Mouse (Mus musculus) midbrain, embryonic 11.5 days (tissue): ENCODE measurements around the gene Rab27a. TPM values are rescaled to one million over a fixed set of nuclear protein-coding genes. Genes with fewer than 3 reads are reported as not detected.

ENCODE experiments used
- ATAC-seq: fragments of 200-750 bp; cut with Nextera tagmentation; 2 replicates; pipeline ENCODE4 v1.8.0; 2017; ENCODE audit warnings: moderate TSS enrichment, moderate library complexity; ENCODE audit not compliant: low FRiP score
- DNase-seq: peaks from one replicate; pipeline ENCODE4 v3.0.0; 2015; ENCODE audit warnings: low spot score; ENCODE audit errors: missing footprints
- H3K27ac ChIP-seq: fragments of 300-500 bp; sonication (generic); 2 replicates; pipeline ENCODE4 v1.5.1; 2014; ENCODE audit warnings: low read depth, low read length
- H3K27me3 ChIP-seq: fragments of 300-500 bp; sonication (generic); 2 replicates; pipeline ENCODE4 v1.6.1; 2014; ENCODE audit warnings: mild to moderate bottlenecking, low read length, moderate library complexity, mixed read lengths; ENCODE audit not compliant: control insufficient read depth, insufficient read depth
- H3K36me3 ChIP-seq: fragments of 300-500 bp; sonication (generic); 2 replicates; pipeline ENCODE4 v1.6.1; 2014; ENCODE audit warnings: mild to moderate bottlenecking, low read length, moderate library complexity, mixed read lengths; ENCODE audit not compliant: control insufficient read depth, insufficient read depth
- H3K4me1 ChIP-seq: fragments of 300-500 bp; sonication (generic); 2 replicates; pipeline ENCODE4 v1.6.1; 2014; ENCODE audit warnings: low read length; ENCODE audit not compliant: control insufficient read depth, insufficient read depth
- H3K4me2 ChIP-seq: fragments of 300-500 bp; sonication (generic); 2 replicates; pipeline ENCODE4 v1.6.1; 2014; ENCODE audit warnings: mild to moderate bottlenecking, moderate library complexity
- H3K4me3 ChIP-seq: fragments of 300-500 bp; sonication (generic); 2 replicates; pipeline ENCODE4 v1.5.1; 2014; ENCODE audit warnings: low read depth, low read length
- H3K9ac ChIP-seq: fragments of 300-500 bp; sonication (generic); 2 replicates; pipeline ENCODE4 v1.6.1; 2014; ENCODE audit warnings: low read length
- H3K9me3 ChIP-seq: fragments of 300-500 bp; sonication (generic); 2 replicates; pipeline ENCODE4 v1.6.1; 2016; ENCODE audit warnings: low read length; ENCODE audit not compliant: control insufficient read depth
- WGBS: fragments of 180-500 bp; shearing (Covaris S2); extraction: QIAGEN DNeasy Blood & Tissue Kit; methylation state at CpG from one replicate; pipeline ENCODE4 v1.1.7; 2014; 5-methylcytosine and 5-hydroxymethylcytosine counted together
- polyA plus RNA-seq: library from polyadenylated mRNA; unstranded; fragments of >200 nt; fragmentation: Nextera tagmentation; extraction: Ambion mirVana; gene quantifications from 2 replicates; pipeline ENCODE4 v1.2.1, GENCODE M21; 2014

Rab27a gene
- 0.52 and 0.55 TPM in 2 replicates for polyA plus RNA-seq

DNA sequence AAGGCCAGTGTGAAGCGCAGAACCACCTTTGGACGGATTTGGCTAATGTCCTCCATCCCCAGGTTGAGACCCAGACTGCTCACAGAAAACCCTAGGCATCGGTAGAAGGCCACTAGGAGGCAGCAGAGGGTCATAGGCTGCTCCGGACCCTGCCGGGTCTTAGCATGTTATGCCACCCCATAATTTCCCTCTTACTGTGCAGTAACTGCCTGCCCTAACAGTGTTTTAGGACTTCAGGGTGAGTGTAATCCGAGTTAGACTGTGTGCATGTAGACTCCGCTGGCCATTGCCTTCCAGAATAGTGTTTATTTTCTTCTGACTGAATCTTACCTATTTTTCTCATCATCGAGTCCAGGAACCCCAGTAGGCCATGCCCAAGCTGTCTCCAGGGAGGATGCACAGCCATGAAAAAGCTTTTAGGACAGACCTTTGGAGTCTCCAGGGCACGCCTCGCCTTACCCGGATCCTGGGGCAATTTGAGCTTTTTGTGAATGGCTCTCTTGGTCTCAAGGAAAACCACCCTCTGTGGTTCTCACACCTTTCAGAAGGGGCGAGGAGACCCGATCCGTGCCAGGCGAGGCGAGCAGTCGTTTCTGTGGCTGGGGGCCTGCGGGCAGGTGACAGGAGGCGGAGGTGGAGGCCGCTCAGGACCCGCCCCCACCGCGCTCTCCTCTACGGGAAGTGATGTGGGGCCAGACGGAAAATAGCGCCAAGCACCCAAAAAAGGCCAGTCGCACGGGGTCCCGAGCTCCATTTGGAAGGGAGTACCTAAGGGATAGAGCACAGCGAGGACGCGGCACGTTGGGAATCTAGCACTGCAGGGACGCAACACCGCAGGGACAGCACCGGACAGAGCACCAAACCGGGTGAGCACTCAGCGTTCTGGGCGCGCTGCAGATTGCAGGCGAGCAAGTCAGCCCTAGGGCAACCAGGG, at the start of gene Rab27a:
Gene Rab27a, plus strand, starts transcription at position 709 of the 934 bp plus-strand sequence.
- Histone ChIP-seq H3K4me2 (peak within 1 kb of the TSS; percentile 76), H3K9me3 (no peaks in the 10 kb centered on the region), H3K4me1 (peaks cover 15% of the 10 kb centered on the region), H3K4me3 (peak within 1 kb of the TSS; percentile 33), H3K36me3 (no peaks in the 10 kb centered on the region), H3K27ac (no peak within 1 kb of the TSS), H3K9ac (peak within 1 kb of the TSS; percentile 61), H3K27me3 (peaks cover 3% of the 10 kb centered on the region)
- ATAC-seq (peak; percentile 43; the same call in 1 of the 2 replicates), DNase-seq (peak; percentile 96)
- 1% methylated on average over 41 of the region's 41 CpGs for WGBS

DNA sequence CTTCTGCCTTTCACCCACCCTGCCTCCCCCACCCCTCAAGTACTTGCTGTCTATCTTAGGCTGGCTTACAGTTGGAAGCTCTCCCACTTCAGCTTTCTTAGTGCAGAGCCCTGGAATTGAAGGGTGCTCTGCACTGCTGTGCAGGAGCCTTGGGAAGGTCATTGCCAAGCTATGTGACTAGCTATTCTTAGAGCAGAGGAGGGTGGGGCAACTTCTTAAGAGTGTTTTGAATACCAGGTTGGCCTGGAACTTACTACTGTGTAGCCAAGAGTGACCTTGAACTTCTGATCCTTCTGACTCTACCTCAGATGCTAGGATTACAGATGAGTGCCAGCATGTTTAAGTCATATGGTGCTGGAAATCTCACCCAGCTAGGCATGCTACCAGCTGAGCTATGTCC, 48.5 kb upstream of the Rab27a start:
- DNase-seq = no peak
- H3K27me3 ChIP-seq = no peaks in the 10 kb centered on the region

DNA sequence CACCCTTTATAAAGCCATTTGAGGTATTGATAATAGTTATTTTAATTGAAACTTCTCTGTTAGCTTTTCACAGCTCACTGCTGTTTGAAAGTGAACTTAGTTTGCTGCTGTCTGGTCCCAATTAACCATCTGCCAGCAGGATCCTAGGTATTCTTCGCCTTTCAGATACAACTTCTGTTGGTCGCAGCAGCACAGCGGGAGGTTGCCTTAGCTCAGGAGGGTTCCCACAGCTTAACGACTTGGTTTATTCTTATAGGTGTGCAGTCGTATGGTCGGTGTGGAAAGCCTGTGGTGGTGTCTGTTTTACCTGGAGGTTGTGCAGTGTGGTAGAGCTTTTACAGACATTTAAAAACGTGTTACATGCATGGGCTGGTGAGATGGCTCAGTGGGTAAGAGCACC, 47.8 kb upstream of the Rab27a start:
- Histone ChIP-seq H3K9ac (no peak overlapping the region), H3K4me1 (no peaks in the 10 kb centered on the region), H3K27ac (no peak overlapping the region), H3K4me3 (no peak overlapping the region), H3K27me3 (no peaks in the 10 kb centered on the region), H3K4me2 (no peak overlapping the region), H3K9me3 (no peaks in the 10 kb centered on the region), H3K36me3 (no peaks in the 10 kb centered on the region)
- WGBS = 64% methylated on average over 7 of the region's 7 CpGs
- ATAC-seq = no peak
- no peak for DNase-seq

More for the DNA sequence above, 48.5 kb upstream of the Rab27a start:
- H3K9me3 ChIP-seq = no peaks in the 10 kb centered on the region
- no peaks in the 10 kb centered on the region for H3K4me1 ChIP-seq
- no peaks in the 10 kb centered on the region for H3K36me3 ChIP-seq
- no peak for ATAC-seq
- no peak overlapping the region for H3K4me3 ChIP-seq
- H3K4me2 ChIP-seq = no peak overlapping the region
- H3K27ac ChIP-seq = no peak overlapping the region
- H3K9ac ChIP-seq = no peak overlapping the region

DNA sequence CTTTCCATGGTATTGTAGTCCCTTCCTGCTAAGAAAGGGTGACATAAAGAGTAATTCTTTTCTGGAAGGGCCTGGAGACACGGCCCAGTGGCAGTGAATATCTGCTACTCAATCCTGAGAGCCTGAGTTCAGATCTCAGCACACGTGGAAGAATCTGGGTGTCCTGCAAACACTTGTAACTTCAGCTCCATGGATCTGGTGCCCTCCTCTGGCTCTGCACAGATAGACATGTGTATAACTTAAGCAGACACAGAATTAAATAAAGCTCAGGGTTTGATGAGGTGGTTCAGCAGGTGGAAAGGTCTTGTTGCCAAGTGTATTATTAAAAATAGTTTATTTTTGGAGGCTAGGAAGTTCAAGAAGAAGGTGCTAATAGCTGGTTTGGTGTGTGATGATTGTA, 44.2 kb upstream of the Rab27a start:
- H3K27me3 ChIP-seq = no peaks in the 10 kb centered on the region
- H3K9me3 ChIP-seq = no peaks in the 10 kb centered on the region
- no peak overlapping the region for H3K27ac ChIP-seq
- 68% methylated on average over 2 of the region's 2 CpGs for WGBS
- ATAC-seq (no peak), DNase-seq (peak; percentile 12)
- no peaks in the 10 kb centered on the region for H3K4me1 ChIP-seq
- no peak overlapping the region for H3K4me3 ChIP-seq
- H3K9ac ChIP-seq = no peak overlapping the region
- H3K4me2 ChIP-seq = no peak overlapping the region
- no peaks in the 10 kb centered on the region for H3K36me3 ChIP-seq

DNA sequence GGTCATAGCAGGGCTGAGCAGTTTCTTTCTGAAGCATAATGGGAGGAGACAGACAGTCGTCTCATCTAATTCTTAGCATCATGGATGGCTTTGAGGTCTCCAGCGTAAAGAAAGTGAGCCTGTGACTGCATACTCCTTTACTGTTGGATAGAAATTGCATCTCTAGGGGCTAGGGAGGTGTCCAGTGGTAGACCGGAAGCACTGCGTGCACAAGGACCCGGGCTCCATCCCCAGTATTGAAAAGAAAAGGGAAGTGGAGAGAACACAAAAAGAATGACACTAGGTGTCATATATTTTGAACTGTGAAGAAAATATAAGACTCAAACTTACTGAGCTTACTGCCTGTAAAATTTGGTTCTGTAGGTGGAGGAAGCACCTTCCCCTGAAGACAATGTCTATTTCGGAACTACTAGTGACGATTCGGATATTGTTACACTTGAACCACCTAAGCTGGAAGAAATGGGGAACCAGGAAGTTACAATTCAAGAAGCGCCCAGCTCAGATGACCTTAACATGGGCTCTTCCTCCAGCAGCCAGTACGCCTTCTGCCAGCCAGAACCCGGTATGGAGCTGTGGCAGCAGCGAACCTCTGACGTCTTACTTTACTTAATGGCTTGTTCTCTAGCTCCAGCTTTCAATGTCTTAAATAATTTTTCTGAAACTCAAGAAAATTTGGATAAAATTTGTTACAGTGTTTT, 43.2 kb upstream of the Rab27a start:
- Histone ChIP-seq H3K36me3 (no peaks in the 10 kb centered on the region), H3K4me2 (no peak overlapping the region), H3K9me3 (no peaks in the 10 kb centered on the region), H3K9ac (no peak overlapping the region), H3K4me3 (no peak overlapping the region), H3K27ac (no peak overlapping the region), H3K27me3 (no peaks in the 10 kb centered on the region), H3K4me1 (no peaks in the 10 kb centered on the region)
- 90% methylated on average over 13 of the region's 13 CpGs for WGBS
- DNase-seq (peak; percentile 6), ATAC-seq (no peak)

DNA sequence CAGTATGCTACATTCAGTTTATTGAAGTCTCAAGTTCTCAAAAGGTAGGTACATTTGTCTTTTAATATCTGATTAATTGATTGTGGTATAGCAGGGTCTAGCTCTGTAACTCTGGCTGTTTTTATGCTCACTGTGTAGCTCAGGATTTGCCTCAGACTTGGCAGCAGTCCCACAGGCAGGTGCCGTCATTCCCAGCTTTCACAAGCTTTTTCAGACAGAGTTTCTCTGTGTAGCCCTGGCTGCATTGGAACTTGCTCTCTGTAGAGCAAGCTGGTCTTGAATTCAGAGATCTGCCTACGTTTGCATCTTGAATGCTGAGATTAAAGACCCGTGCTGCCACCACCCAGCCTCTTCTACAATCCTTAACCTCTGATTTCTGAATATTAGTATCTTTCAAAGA, 42.5 kb upstream of the Rab27a start:
- no peak overlapping the region for H3K4me2 ChIP-seq
- H3K27me3 ChIP-seq = no peaks in the 10 kb centered on the region
- no peak overlapping the region for H3K27ac ChIP-seq
- DNase-seq = no peak
- H3K4me3 ChIP-seq = no peak overlapping the region
- ATAC-seq = no peak
- H3K9me3 ChIP-seq = no peaks in the 10 kb centered on the region
- H3K36me3 ChIP-seq = no peaks in the 10 kb centered on the region
- 67% methylated on average over 3 of the region's 3 CpGs for WGBS
- H3K4me1 ChIP-seq = no peaks in the 10 kb centered on the region
- no peak overlapping the region for H3K9ac ChIP-seq

DNA sequence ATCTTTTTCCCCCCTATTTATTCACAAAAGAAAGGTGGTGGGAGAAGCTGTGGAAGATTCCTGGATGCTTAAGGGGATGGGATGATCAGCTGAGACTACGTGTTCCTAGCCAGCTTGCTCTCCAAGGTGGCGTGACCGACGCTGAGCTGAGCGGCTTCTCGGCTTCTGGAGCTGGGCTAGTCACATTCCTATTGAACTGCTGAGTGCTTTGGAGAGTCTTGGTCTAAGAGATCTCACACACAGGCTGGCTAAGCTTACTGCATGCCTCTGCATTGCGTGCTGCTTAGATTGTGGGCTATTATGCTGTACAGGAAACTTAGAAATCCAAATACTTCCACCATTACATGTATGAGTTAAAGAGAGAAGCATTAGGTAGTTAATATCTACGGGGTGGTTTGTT, 40.6 kb upstream of the Rab27a start:
- no peak overlapping the region for H3K9ac ChIP-seq
- WGBS = 86% methylated on average over 8 of the region's 8 CpGs
- H3K4me1 ChIP-seq = no peaks in the 10 kb centered on the region
- H3K9me3 ChIP-seq = no peaks in the 10 kb centered on the region
- ATAC-seq = no peak
- H3K27me3 ChIP-seq = no peaks in the 10 kb centered on the region
- H3K27ac ChIP-seq = no peak overlapping the region
- H3K4me3 ChIP-seq = no peak overlapping the region
- H3K4me2 ChIP-seq = no peak overlapping the region
- peak; percentile 21 for DNase-seq
- H3K36me3 ChIP-seq = no peaks in the 10 kb centered on the region

DNA sequence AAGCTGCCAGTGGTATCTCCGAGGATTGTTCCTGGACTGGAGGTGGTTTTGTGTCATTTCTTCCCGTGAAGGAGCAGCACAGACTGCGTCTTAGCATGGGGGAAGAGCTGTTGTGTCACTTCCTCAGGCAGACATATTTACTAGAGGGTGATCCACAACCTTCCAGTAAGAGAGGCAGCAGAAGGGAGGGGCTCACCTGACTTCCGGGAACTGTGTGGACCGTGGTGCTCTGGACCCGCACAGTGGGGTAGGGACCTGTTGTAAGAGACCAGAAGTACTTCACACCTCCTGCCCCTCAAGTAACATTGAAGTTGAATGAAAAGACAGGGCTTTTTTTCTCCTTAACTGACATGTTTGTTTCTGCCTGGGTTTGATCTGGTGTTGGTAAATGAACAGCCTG, 39.5 kb upstream of the Rab27a start:
- DNase-seq = peak; percentile 39
- Histone ChIP-seq H3K36me3 (no peaks in the 10 kb centered on the region), H3K9ac (no peak overlapping the region), H3K9me3 (no peaks in the 10 kb centered on the region), H3K4me1 (no peaks in the 10 kb centered on the region), H3K4me2 (no peak overlapping the region), H3K27me3 (no peaks in the 10 kb centered on the region), H3K27ac (no peak overlapping the region), H3K4me3 (no peak overlapping the region)
- 87% methylated on average over 6 of the region's 6 CpGs for WGBS
- no peak for ATAC-seq

DNA sequence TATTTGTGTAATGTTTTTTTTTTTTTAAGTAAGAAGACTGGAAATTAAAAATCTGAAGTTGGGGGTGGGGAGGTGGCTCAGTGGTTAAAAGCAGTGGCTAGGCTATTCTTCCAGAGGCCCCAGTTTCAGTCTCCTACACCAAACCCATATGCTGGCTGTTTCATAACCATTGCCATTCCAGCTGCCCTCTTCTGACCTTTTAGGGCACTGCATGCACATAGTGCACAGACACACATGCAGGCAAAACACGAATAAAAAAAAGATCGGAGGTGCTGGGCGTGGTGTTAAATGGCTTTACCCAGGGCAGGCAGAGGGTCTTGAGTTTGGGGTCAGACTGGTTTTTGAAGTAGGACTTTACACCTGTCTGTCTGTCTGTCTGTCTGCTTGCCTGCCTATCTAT, 38.5 kb upstream of the Rab27a start:
- H3K36me3 ChIP-seq = no peaks in the 10 kb centered on the region
- no peak overlapping the region for H3K4me3 ChIP-seq
- H3K9ac ChIP-seq = no peak overlapping the region
- H3K27ac ChIP-seq = no peak overlapping the region
- H3K4me1 ChIP-seq = no peaks in the 10 kb centered on the region
- H3K4me2 ChIP-seq = no peak overlapping the region
- DNase-seq (peak; percentile 57), ATAC-seq (no peak)
- H3K27me3 ChIP-seq = no peaks in the 10 kb centered on the region
- no peaks in the 10 kb centered on the region for H3K9me3 ChIP-seq
- WGBS = 87% methylated on average over 3 of the region's 3 CpGs
